Mouse (Mus musculus) lung, embryonic 14.5 days (tissue): Measurements from ENCODE around the gene Gm4952. TPM values are rescaled to one million over a fixed set of nuclear protein-coding genes. Genes with fewer than 3 reads are reported as not detected.
A peak's percentile ranks its signal among the peaks of the same experiment; 100 is the strongest.

Experiments
- ATAC-seq: fragments of 200-750 bp; cut with Nextera tagmentation; 2 replicates; pipeline ENCODE4 v1.8.0; 2017; ENCODE audit warnings: mild to moderate bottlenecking, moderate TSS enrichment, moderate library complexity; ENCODE audit not compliant: insufficient read depth
- DNase-seq: peaks from one replicate; pipeline ENCODE4 v3.0.0-alpha.2; 2015
- H3K27ac ChIP-seq: fragments of 300-500 bp; sonication (generic); 2 replicates; pipeline ENCODE4 v1.5.1; 2014; ENCODE audit warnings: low read depth, mild to moderate bottlenecking, moderate library complexity
- H3K27me3 ChIP-seq: fragments of 300-500 bp; sonication (generic); 2 replicates; pipeline ENCODE4 v1.6.1; 2014; ENCODE audit warnings: low read length, control low read depth; ENCODE audit not compliant: insufficient read depth
- H3K36me3 ChIP-seq: fragments of 300-500 bp; sonication (generic); 2 replicates; pipeline ENCODE4 v1.6.1; 2014; ENCODE audit warnings: control low read depth; ENCODE audit not compliant: insufficient read depth
- H3K4me1 ChIP-seq: fragments of 300-500 bp; sonication (generic); 2 replicates; pipeline ENCODE4 v1.6.1; 2014; ENCODE audit warnings: antibody characterized with exemption, control low read depth; ENCODE audit not compliant: insufficient read depth
- H3K4me2 ChIP-seq: fragments of 300-500 bp; sonication (generic); 2 replicates; pipeline ENCODE4 v1.6.1; 2014; ENCODE audit warnings: mild to moderate bottlenecking
- H3K4me3 ChIP-seq: fragments of 300-500 bp; sonication (generic); 2 replicates; pipeline ENCODE4 v1.5.1; 2014; ENCODE audit warnings: low read depth, low read length
- H3K9ac ChIP-seq: fragments of 300-500 bp; sonication (generic); 2 replicates; pipeline ENCODE4 v1.6.1; 2014
- H3K9me3 ChIP-seq: fragments of 300-500 bp; sonication (generic); 2 replicates; pipeline ENCODE4 v1.6.1; 2016; ENCODE audit warnings: low read depth, low read length, control low read depth
- CTCF ChIP-seq: IDR thresholded peaks from 2 replicates; pipeline ENCODE4 v1.5.1; 2016; ENCODE audit warnings: antibody characterized with exemption, low read depth
- WGBS: fragments of 180-500 bp; shearing (Covaris S2); extraction: QIAGEN DNeasy Blood & Tissue Kit; methylation state at CpG from one replicate; pipeline ENCODE4 v1.1.7; 2014; 5-methylcytosine and 5-hydroxymethylcytosine counted together
- polyA plus RNA-seq: library from polyadenylated mRNA; unstranded; fragments of >200 nt; fragmentation: Nextera tagmentation; extraction: Ambion mirVana; gene quantifications from 2 replicates; pipeline ENCODE4 v1.2.1, GENCODE M21; 2014

The Gm4952 gene
- not detected in 2 replicates for polyA plus RNA-seq

- 33% methylated on average over 1 of the region's 1 CpGs for WGBS
- no peaks in the 10 kb centered on the region for H3K36me3 ChIP-seq
- ATAC-seq (no peak), DNase-seq (no peak)
- H3K4me3 ChIP-seq = no peak within 1 kb of the TSS
- H3K27ac ChIP-seq = no peak within 1 kb of the TSS
- H3K4me1 ChIP-seq = no peaks in the 10 kb centered on the region
- no peak for TF ChIP-seq CTCF
- H3K27me3 ChIP-seq = no peaks in the 10 kb centered on the region
- H3K4me2 ChIP-seq = no peak within 1 kb of the TSS
- H3K9ac ChIP-seq = no peak within 1 kb of the TSS
- H3K9me3 ChIP-seq = no peaks in the 10 kb centered on the region
These were observed at the start of gene Gm4952 for GRCm38 (mm10) chr19:12599674-12600073. Gene Gm4952 (plus strand): TSS chr19:12599974.

GRCm38 (mm10) chr19:12550005-12550942, 49.5 kb upstream of the Gm4952 start:
- ATAC-seq (no peak), DNase-seq (no peak)
- 68% methylated on average over 5 of the region's 5 CpGs for WGBS
- no peaks in the 10 kb centered on the region for H3K9me3 ChIP-seq
- H3K4me2 ChIP-seq = no peak overlapping the region
- no peaks in the 10 kb centered on the region for H3K27me3 ChIP-seq
- H3K9ac ChIP-seq = no peak overlapping the region
- no peak for TF ChIP-seq CTCF
- H3K36me3 ChIP-seq = no peaks in the 10 kb centered on the region
- no peak overlapping the region for H3K4me3 ChIP-seq
- no peak overlapping the region for H3K27ac ChIP-seq
- no peaks in the 10 kb centered on the region for H3K4me1 ChIP-seq

GRCm38 (mm10) chr19:12556293-12556692, 43.5 kb upstream of the Gm4952 start:
- Histone ChIP-seq H3K4me1 (no peaks in the 10 kb centered on the region), H3K36me3 (no peaks in the 10 kb centered on the region), H3K9ac (no peak overlapping the region), H3K4me2 (no peak overlapping the region), H3K27me3 (no peaks in the 10 kb centered on the region), H3K4me3 (no peak overlapping the region), H3K27ac (no peak overlapping the region), H3K9me3 (no peaks in the 10 kb centered on the region)
- TF ChIP-seq CTCF = no peak
- no peak for ATAC-seq
- DNase-seq = no peak
- WGBS = 88% methylated on average over 2 of the region's 2 CpGs

DNA sequence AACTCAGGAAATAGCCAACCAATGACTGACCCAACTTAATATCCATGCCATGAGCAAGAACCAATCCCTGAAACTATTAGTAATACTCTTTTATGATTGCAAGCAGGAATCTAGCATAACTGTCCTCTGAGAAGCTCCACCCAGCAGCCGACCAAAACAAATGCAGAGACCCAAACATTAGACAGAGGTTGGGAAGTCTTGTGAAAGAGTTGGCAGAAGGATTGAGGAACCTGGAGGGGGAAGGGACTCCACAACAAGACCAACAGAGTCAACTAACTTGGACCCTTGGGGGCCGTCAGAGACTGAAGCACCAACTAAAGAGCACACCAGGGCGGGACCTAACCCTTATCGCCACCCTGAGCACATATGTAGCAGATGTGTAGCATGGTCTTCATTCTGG, 41.6 kb upstream of the Gm4952 start:
- Histone ChIP-seq H3K4me2 (no peak overlapping the region), H3K4me3 (no peak overlapping the region), H3K4me1 (no peaks in the 10 kb centered on the region), H3K9ac (no peak overlapping the region), H3K36me3 (no peaks in the 10 kb centered on the region), H3K27ac (no peak overlapping the region), H3K9me3 (no peaks in the 10 kb centered on the region), H3K27me3 (no peaks in the 10 kb centered on the region)
- no peak for TF ChIP-seq CTCF
- ATAC-seq (no peak), DNase-seq (no peak)
- WGBS = 84% methylated on average over 4 of the region's 4 CpGs

GRCm38 (mm10) chr19:12564197-12564596, 35.6 kb upstream of the Gm4952 start:
- Histone ChIP-seq H3K4me2 (no peak overlapping the region), H3K9ac (no peak overlapping the region), H3K27me3 (no peaks in the 10 kb centered on the region), H3K4me3 (no peak overlapping the region), H3K36me3 (no peaks in the 10 kb centered on the region), H3K27ac (no peak overlapping the region), H3K4me1 (no peaks in the 10 kb centered on the region; the same call in 1 of the 2 replicates), H3K9me3 (no peaks in the 10 kb centered on the region)
- no peak for TF ChIP-seq CTCF
- ATAC-seq = no peak
- DNase-seq = no peak

GRCm38 (mm10) chr19:12567011-12567410, 32.8 kb upstream of the Gm4952 start:
- WGBS = 20% methylated on average over 4 of the region's 4 CpGs
- TF ChIP-seq CTCF = no peak
- ATAC-seq (no peak), DNase-seq (peak; percentile 85)
- Histone ChIP-seq H3K27ac (no peak overlapping the region), H3K4me3 (no peak overlapping the region), H3K27me3 (no peaks in the 10 kb centered on the region), H3K36me3 (no peaks in the 10 kb centered on the region), H3K9me3 (no peaks in the 10 kb centered on the region), H3K9ac (no peak overlapping the region), H3K4me2 (no peak overlapping the region), H3K4me1 (no peaks in the 10 kb centered on the region; the same call in 1 of the 2 replicates)

GRCm38 (mm10) chr19:12570866-12571265, 28.9 kb upstream of the Gm4952 start:
- TF ChIP-seq CTCF = no peak
- H3K4me2 ChIP-seq = no peak overlapping the region
- no peak overlapping the region for H3K9ac ChIP-seq
- DNase-seq (no peak), ATAC-seq (no peak)
- H3K9me3 ChIP-seq = no peaks in the 10 kb centered on the region
- H3K27me3 ChIP-seq = no peaks in the 10 kb centered on the region
- 0 out of 2 replicates have a peak, but pooled peaks cover 2% of the 10 kb centered on the region for H3K36me3 ChIP-seq
- 52% methylated on average over 2 of the region's 2 CpGs for WGBS
- H3K4me1 ChIP-seq = no peaks in the 10 kb centered on the region; the same call in 1 of the 2 replicates
- no peak overlapping the region for H3K4me3 ChIP-seq
- H3K27ac ChIP-seq = no peak overlapping the region
